ENCODE assay signal across 10 mouse cellular contexts in genomic region chr13:20134395-20135225, GRCm38 (mm10). TPM values are rescaled to one million over a fixed set of nuclear protein-coding genes. Genes with fewer than 3 reads are reported as not detected.
DNase-seq lines count a peak whose midpoint lies in the region; ATAC-seq and TF ChIP-seq lines count a peak whose summit lies in the region.
"Had no signal": no experiment of that assay in that cellular context is flagged by ENCODE, and none has a peak within 500 bp of the region (broad histone marks: within the 10 kb centered on the region; RNA-seq: fewer than 3 reads in every experiment).

No protein-coding gene starts in this region.

- 0 out of 2 replicates have a peak overlapping the region, but pooled peaks have one; percentile 28 for H3K27ac ChIP-seq in midbrain, embryonic 10.5 days (replicated peaks)
- H3K27ac ChIP-seq in midbrain, embryonic 13.5 days, result no peak overlapping the region
- H3K27ac ChIP-seq in intestine, postnatal 0 days (ENCODE audit: low read depth, low read length), result peak overlapping the region; percentile 3; the same call in 1 of the 2 replicates

- no peaks in the 10 kb centered on the region for H3K27me3 ChIP-seq in midbrain, embryonic 10.5 days (ENCODE audit: low read depth, poor library complexity, severe bottlenecking)
- H3K27me3 ChIP-seq in midbrain, embryonic 13.5 days, result no peaks in the 10 kb centered on the region
- no peaks in the 10 kb centered on the region for H3K27me3 ChIP-seq in intestine, postnatal 0 days (replicated peaks; ENCODE audit: control insufficient read depth, insufficient read depth, low read length)
- H3K27me3 ChIP-seq: stomach, embryonic 15.5 days had no signal

- DNase-seq in embryo, embryonic 11 days, result peak; percentile 32
- DNase-seq in embryo, embryonic 10 days (ENCODE audit: low spot score), result no peak
- no peak for DNase-seq in midbrain, embryonic 10.5 days (ENCODE audit: low spot score)
- DNase-seq in thymus, postnatal 36 days, result peak; percentile 36 to 47
- DNase-seq in cerebellum, postnatal 10 days, result no peak
- no peak for DNase-seq in adrenal gland, postnatal 14 days

- no peaks in the 10 kb centered on the region for H3K36me3 ChIP-seq in midbrain, embryonic 10.5 days
- no peaks in the 10 kb centered on the region for H3K36me3 ChIP-seq in midbrain, embryonic 13.5 days
- H3K36me3 ChIP-seq in intestine, postnatal 0 days (ENCODE audit: control insufficient read depth, insufficient read depth), result no peaks in the 10 kb centered on the region
- H3K36me3 ChIP-seq: stomach, embryonic 15.5 days had no signal

- ATAC-seq in midbrain, embryonic 13.5 days, result no peak
- ATAC-seq in intestine, postnatal 0 days, result no peak

- H3K4me3 ChIP-seq in midbrain, embryonic 10.5 days, result no peak overlapping the region
- no peak overlapping the region for H3K4me3 ChIP-seq in midbrain, embryonic 13.5 days (replicated peaks)
- H3K4me3 ChIP-seq in intestine, postnatal 0 days (ENCODE audit: low read depth, low read length), result no peak overlapping the region
- H3K4me3 ChIP-seq: stomach, embryonic 15.5 days had no signal

- peaks cover 7% of the 10 kb centered on the region for H3K4me1 ChIP-seq in midbrain, embryonic 10.5 days
- H3K4me1 ChIP-seq in midbrain, embryonic 13.5 days (replicated peaks), result peaks cover 7% of the 10 kb centered on the region
- peaks cover 19% of the 10 kb centered on the region for H3K4me1 ChIP-seq in intestine, postnatal 0 days (replicated peaks; ENCODE audit: control insufficient read depth, insufficient read depth, low read length)

- no peaks in the 10 kb centered on the region for H3K9me3 ChIP-seq in midbrain, embryonic 10.5 days (replicated peaks)
- H3K9me3 ChIP-seq in midbrain, embryonic 13.5 days, result no peaks in the 10 kb centered on the region
- no peaks in the 10 kb centered on the region for H3K9me3 ChIP-seq in intestine, postnatal 0 days (ENCODE audit: control insufficient read depth)
- H3K9me3 ChIP-seq: stomach, embryonic 15.5 days had no signal

- no peak overlapping the region for H3K9ac ChIP-seq in midbrain, embryonic 13.5 days (replicated peaks)
- H3K9ac ChIP-seq in intestine, postnatal 0 days (ENCODE audit: low read depth, low read length), result no peak overlapping the region
- H3K9ac ChIP-seq: liver, embryonic 14.5 days; stomach, embryonic 15.5 days had no signal

- H3K4me2 ChIP-seq in midbrain, embryonic 13.5 days (replicated peaks), result no peak overlapping the region
- no peak overlapping the region for H3K4me2 ChIP-seq in intestine, postnatal 0 days (replicated peaks; ENCODE audit: low read depth)
- H3K4me2 ChIP-seq: stomach, embryonic 15.5 days had no signal

- no peak for TF ChIP-seq CTCF in intestine, postnatal 0 days (IDR thresholded peaks at IDR 0.05; ENCODE audit: low read depth)

- WGBS in midbrain, embryonic 10.5 days, result 92% methylated on average over 18 of the region's 18 CpGs
- 89% methylated on average over 18 of the region's 18 CpGs for WGBS in midbrain, embryonic 13.5 days
- 73% methylated on average over 18 of the region's 18 CpGs for WGBS in intestine, postnatal 0 days

RNA-seq across cellular contexts. Expression of gene Elmo1, which starts 44.2 kb away (rescaled TPM):
- polyA plus RNA-seq in midbrain, embryonic 10.5 days (2016; fragmentation: Nextera tagmentation; extraction: Ambion mirVana), result 13.8 and 15.6 TPM in 2 replicates
- 36.5 and 40.0 TPM in 2 replicates for polyA plus RNA-seq in midbrain, embryonic 13.5 days (2015; fragmentation: Nextera tagmentation; extraction: Ambion mirVana)
- 8.2 and 8.6 TPM in 2 replicates for polyA plus RNA-seq in intestine, postnatal 0 days (2015; fragmentation: Nextera tagmentation; extraction: Ambion mirVana)
- 19.2 and 30.8 TPM in 2 replicates for total RNA-seq in adrenal gland, postnatal 14 days (2021)

Comparison
In these comparisons a context has a peak if more than half of its experiments do, and no peak if none do; other contexts are left out.
1. DNase-seq: peak in embryo, embryonic 11 days (single experiment) and thymus, postnatal 36 days (2 of 2); none in embryo, embryonic 10 days (single experiment), midbrain, embryonic 10.5 days (single experiment), cerebellum, postnatal 10 days (0 of 2) and adrenal gland, postnatal 14 days (single experiment).